Mouse (Mus musculus) activated CD4-positive, CD25-positive, alpha-beta regulatory T cell, adult 9 weeks (primary cell): ENCODE data around the gene Slc25a33. TPM values are rescaled to one million over a fixed set of nuclear protein-coding genes. Genes with fewer than 3 reads are reported as not detected.

Experiments used
- polyA plus RNA-seq: library from polyadenylated mRNA; unstranded; fragments of 100-300 nt; shearing (Covaris generic); gene quantifications from one replicate; pipeline ENCODE4 v1.2.1, GENCODE M21; 2017

The Slc25a33 gene
- polyA plus RNA-seq = 5.2 TPM

DNA sequence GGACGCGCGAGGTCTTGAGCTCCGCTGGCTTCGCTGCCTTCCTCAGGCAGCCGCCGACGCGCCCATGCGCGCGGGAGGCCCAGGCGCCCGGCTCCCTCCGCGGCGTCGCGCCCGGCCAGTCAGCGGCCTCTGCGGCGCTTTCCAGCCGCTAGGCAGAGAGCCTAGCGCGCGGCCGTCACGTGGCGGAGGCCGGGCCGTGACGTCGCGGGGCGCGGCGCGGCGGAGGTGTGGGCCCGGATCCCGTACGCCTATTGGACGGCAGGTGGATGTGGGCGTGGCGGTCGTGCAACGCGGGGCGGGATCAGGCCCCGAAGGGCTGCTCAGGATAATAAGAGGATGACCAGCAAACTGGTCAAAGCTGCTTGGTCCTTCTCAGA, at the start of gene Slc25a33:
Gene Slc25a33, minus strand, starts transcription at position 184 of the 377 bp plus-strand sequence.

GRCm38 (mm10) chr4:149737383-149738324, 36.4 kb downstream of the Slc25a33 start, which contains the start of gene Tmem201:
TSS of gene Tmem201 (minus strand) at chr4:149738044.

DNA sequence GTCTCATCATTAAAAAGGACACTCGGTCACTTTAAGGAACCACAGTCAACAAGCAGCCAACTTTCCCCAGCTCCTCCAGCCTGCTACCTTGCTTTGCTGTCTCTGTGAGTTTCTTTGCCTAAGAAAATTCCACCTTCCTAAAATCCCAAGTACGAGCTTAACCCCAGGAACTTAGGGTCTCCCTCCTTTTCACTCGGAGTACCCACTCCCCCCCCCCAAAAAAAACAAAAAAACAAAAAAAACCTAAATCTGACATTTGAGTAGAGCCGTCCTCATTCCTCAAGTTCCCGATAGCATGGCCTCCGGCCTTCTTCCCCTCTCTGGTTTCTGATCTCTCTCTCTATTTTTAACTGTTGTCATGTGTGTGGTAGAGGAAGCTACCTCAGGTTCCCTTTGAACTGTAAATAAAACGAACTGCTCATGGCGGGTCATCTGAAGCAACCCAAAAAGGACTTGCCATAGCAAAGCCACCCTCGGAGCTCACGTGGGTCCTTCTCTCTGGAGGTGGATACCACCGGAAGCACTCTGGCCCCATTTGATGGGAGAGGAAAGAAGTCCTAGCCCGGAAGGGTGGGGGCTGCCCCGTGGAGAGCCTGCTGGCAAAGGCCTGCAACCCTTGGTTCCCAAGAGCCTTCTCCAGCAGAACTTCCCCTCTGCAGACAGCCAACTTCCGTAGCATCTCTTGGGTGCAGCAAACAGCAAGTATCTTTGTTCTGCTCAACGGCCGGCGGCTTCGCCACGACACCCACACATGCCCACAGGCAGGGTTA, 71.7 kb downstream of the Slc25a33 start, which contains the start of gene Pik3cd:
Gene Pik3cd, minus strand, starts transcription at position 362 of the 770 bp plus-strand sequence.

Other genes with a start within 250 kb of the Slc25a33 start
- 2.9 TPM for gene Clstn1, start 187.8 kb downstream of the Slc25a33 start, polyA plus RNA-seq
- gene Pik3cd, start 71.7 kb downstream of the Slc25a33 start, polyA plus RNA-seq = 372 TPM
- gene Tmem201, start 36.2 kb downstream of the Slc25a33 start, polyA plus RNA-seq = 6.3 TPM
- gene Spsb1, start 180.8 kb upstream of the Slc25a33 start, polyA plus RNA-seq = 7.8 TPM
- gene H6pd, start 234.7 kb upstream of the Slc25a33 start, polyA plus RNA-seq = 2.1 TPM